Comparison of ENCODE assay signal across 28 mouse cellular contexts in the genomic region with DNA sequence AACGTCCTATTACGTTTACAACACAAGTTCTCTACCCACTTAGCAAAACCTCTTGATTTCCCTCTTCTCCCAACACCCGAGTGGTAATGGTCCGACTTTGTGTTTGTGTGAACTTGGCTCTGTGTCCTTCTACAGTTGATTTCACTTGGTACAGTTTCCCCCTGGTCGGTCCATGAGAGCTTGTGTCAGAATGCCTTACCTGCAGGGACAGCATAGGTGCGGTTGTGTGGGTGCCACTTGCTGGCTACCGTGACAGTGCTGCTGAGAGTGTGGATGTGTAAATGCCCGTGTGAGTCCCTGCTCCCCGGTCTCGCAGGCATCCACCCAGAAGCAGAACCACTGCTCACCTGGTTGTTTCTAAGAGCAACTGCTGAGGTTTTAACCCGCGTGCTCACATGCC.
"Had no signal": no experiment of that assay in that cellular context is flagged by ENCODE, and none has a peak within 500 bp of the region (broad histone marks: within the 10 kb centered on the region; RNA-seq: fewer than 3 reads in every experiment).

No protein-coding gene starts in this region.

- DNase-seq: cerebellum, adult 2 months; cerebellum, adult 8-10 months; cerebellum, adult 9-10 months; cerebellum, adult 9-11 months; cerebellum, postnatal 10 days; cerebellum, postnatal 14 days; cerebellum, postnatal 25 days; cerebellum, postnatal 36 days; embryo, embryonic 11 days; forebrain, postnatal 0 days; gastrocnemius, adult 2 months; gastrocnemius, postnatal 10 days; gastrocnemius, postnatal 14 days; gastrocnemius, postnatal 25 days; gastrocnemius, postnatal 36 days; heart, adult 18-20 months; heart, adult 2 months had no signal

- H3K27ac ChIP-seq: embryonic facial prominence, embryonic 10.5 days; embryonic facial prominence, embryonic 12.5 days; embryonic facial prominence, embryonic 13.5 days; embryonic facial prominence, embryonic 15.5 days; forebrain, embryonic 10.5 days; forebrain, embryonic 12.5 days; forebrain, embryonic 13.5 days; forebrain, embryonic 15.5 days; gastrocnemius, adult 2 months; heart, adult 2 months had no signal

- H3K9me3 ChIP-seq: embryonic facial prominence, embryonic 10.5 days; embryonic facial prominence, embryonic 12.5 days; embryonic facial prominence, embryonic 13.5 days; embryonic facial prominence, embryonic 15.5 days; forebrain, embryonic 10.5 days; forebrain, embryonic 12.5 days; forebrain, embryonic 13.5 days; forebrain, embryonic 15.5 days had no signal

- H3K4me1 ChIP-seq: embryonic facial prominence, embryonic 15.5 days; forebrain, embryonic 10.5 days; forebrain, embryonic 12.5 days; forebrain, embryonic 13.5 days; forebrain, embryonic 15.5 days had no signal

- H3K9ac ChIP-seq: embryonic facial prominence, embryonic 12.5 days; embryonic facial prominence, embryonic 13.5 days; embryonic facial prominence, embryonic 15.5 days; forebrain, embryonic 12.5 days; forebrain, embryonic 13.5 days; forebrain, embryonic 15.5 days; forebrain, postnatal 0 days had no signal

- H3K4me3 ChIP-seq: embryonic facial prominence, embryonic 10.5 days; embryonic facial prominence, embryonic 12.5 days; embryonic facial prominence, embryonic 13.5 days; embryonic facial prominence, embryonic 15.5 days; erythroblast, embryonic 14.5 days; forebrain, embryonic 10.5 days; forebrain, embryonic 12.5 days; forebrain, embryonic 13.5 days; forebrain, embryonic 15.5 days; gastrocnemius, adult 2 months; heart, adult 2 months had no signal

- ATAC-seq: forebrain, embryonic 13.5 days; forebrain, embryonic 14.5 days; forebrain, embryonic 15.5 days; forebrain, embryonic 16.5 days; forebrain, postnatal 0 days had no signal

- H3K36me3 ChIP-seq: embryonic facial prominence, embryonic 10.5 days; embryonic facial prominence, embryonic 12.5 days; embryonic facial prominence, embryonic 13.5 days; embryonic facial prominence, embryonic 15.5 days; forebrain, embryonic 10.5 days; forebrain, embryonic 12.5 days; forebrain, embryonic 15.5 days had no signal

- H3K27me3 ChIP-seq: embryonic facial prominence, embryonic 12.5 days; embryonic facial prominence, embryonic 13.5 days; embryonic facial prominence, embryonic 15.5 days; forebrain, embryonic 12.5 days; forebrain, embryonic 13.5 days; forebrain, embryonic 15.5 days had no signal

- H3K4me2 ChIP-seq: embryonic facial prominence, embryonic 12.5 days; embryonic facial prominence, embryonic 13.5 days; embryonic facial prominence, embryonic 15.5 days; forebrain, embryonic 12.5 days; forebrain, embryonic 13.5 days; forebrain, embryonic 15.5 days had no signal
